Mouse (Mus musculus) fibroblast of lung, adult 2 months (primary cell): ENCODE measurements around the gene Nt5c3.
A peak's percentile ranks its signal among the peaks of the same experiment; 100 is the strongest.

Experiments used
- DNase-seq: peaks from one replicate; pipeline ENCODE4 v3.0.0-alpha.2; 2011; ENCODE audit warnings: low read depth

Nt5c3 gene

DNA sequence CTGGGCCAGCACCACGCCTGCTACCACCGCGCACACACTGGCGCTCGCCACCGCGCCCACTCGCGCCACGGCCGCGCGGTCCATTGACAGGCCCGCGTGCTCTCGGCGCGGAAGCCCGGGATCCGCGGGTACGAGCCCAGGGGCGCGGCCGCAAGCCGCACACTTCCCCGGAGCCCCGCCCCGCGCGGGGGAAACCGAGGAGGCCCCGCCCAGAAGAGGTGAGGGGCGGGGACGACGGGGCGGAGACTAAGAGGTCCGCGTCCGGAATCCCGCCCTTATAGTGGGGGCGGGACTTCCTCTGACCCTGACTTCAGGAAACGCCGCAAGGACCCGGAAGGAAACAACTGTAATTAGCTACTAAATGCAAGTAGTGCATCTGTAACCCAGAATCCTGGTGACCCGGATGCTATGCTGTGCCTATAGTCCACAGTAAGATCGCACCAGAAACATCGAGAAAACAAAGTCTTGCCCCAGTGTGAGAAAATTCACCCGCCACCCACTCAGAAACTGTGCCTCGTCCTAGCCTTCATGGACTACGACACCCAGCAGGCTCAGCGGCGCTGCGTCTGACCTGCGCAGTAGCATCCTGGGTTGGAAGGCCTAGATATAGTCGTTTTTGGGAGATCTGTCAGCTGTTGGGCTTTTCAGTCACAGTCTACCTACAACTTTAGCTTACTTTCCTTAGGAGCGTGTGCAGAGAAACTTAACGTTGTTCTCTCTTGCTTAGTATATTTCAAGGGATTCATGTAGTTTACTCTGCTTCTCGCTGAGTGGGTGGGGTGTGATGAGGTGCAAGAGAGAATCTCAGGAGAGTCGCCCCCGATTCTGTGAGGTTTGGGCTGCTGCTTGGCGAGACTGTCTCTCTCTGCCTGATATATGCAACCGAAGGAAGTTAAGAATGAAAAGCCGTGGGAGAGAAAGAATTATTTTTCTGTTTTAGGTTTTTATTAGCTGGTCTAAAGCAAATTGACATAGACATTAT, at the start of gene Nt5c3, which contains the start of gene Vmn1r4:
Nt5c3 (minus strand) TSS at position 207 of the 982 bp plus-strand sequence.
Vmn1r4 (plus strand) TSS at position 290 of the 982 bp plus-strand sequence.
- DNase-seq = peak; percentile 92

DNA sequence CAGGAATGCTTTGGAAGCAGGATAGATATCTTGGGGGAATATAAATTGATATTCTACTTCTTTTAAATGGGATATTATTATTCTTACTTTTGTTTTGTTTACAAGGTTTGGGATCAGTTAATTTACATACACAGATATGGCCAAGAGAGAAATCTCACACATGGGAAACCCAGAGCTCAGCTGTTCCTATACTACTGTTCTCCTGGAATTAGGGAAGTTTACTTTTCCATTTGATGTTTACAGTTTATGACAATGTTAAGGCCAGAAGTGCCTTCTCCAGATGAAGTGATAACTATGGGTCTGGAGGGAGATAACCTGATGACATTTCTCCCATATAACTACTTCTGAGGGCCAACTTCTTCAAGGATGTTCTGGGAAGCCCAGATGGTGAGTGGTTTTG, 46.2 kb upstream of the Nt5c3 start, which contains the start of gene Vmn1r5:
Vmn1r5 (plus strand) TSS at position 301 of the 400 bp plus-strand sequence.
- no peak for DNase-seq

DNA sequence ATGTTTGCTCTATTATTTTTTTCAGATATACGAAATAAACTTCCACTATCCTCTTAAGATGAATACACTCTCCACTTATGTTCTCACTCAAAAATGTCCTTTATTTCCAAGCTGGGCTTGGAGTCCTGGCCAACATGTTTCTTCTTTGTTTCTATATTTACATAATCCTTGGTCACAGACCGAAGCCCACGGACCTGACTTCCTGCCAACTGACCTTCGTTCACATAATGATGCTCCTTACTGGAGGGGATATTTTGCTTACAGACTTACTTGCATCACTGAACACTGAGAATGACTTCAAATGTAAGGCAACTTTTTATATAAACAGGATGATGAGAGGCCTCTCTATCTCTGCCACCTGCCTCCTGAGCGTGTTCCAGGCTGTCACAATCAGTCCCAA, 32.7 kb upstream of the Nt5c3 start:
- DNase-seq = no peak

DNA sequence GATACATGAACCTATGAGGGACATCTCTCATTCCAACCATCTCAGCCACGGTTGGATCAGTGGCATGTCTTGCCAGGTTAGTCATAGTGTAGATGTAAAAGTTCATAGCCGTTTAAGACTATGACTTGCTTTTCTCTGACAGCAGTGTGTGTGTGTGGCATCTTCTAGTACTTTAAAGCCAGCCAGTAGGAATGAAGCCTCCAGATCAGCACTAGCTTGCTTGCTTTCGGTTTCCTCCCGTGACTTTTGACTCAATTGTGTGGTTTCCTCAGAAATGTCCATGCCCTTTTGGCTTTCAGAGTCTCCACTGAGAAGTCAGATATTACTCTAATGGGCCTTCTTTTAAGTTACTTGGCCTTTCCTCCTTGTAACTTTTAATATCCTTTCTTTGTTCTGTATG, 10.6 kb upstream of the Nt5c3 start:
- no peak for DNase-seq

DNA sequence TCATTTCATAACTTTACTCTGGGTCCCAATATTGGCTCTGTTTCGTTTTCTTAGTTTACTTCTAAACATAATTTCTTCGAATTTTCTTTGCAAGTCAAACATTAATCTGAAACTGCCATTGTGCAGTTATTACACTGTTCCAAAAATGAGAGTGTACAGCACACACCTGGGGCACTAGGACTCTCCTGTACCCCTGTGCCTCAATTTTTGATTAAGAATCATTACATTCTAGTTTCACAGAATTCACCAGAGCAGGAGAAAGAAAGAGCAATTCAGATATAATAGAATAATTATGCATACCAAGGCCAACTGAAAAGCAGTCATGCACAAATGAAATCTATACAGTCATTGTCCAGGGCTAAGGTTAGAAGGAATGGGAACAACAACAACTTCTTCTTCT, 8.7 kb upstream of the Nt5c3 start:
- DNase-seq = no peak

DNA sequence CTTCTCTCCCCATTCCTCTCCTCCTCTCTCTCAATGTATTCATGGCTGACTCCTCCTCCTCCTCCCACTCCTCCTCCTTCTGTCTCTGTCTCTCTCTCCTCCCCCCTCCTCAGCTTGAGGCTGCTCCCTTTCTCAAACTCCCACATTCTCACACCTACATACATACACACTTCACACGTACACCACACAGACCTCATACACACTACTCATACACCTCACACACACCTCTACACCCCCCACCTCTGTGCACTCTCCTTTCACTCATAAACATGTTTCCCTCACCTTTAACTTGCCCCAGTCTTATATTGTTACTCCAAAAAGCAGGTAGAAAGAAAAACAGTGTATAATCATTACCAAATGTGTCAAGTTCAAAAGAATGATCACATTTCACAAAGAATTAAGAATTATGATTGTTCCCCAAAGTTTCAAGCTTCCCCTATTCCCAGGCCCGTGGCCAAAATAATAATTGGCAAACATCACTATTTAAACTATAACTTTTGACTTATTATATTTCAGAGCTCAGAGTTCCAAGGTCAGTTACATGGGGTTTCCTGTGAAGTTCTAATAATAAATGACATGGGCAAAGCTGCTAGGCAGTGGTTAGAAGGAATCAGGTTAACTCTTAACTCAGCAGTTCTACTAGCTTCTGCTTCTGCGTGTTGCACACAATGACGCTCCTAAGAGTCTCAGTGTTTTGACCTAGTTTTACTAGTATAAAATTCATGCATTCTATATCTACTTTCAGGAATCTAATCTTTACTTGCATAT, 8.1 kb upstream of the Nt5c3 start:
- no peak for DNase-seq

DNA sequence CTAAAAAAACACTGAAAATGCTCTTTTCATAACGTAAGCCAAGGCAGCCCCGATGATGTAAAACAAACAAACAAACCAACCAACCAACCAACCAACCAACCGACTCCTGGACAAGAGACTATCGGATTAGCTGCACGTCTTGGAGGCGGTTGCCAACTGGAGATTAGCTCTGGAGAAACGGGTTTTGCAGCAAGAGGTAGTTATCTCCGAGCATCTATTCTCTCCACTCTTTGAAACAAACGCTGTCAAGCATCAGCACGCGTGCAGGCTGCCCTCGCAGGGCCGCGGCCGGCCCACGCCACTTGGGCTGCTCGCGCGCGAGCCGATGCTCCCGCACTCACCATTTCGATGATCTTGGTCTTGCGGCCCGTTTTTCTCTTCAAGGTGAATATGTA, 404 bp downstream of the Nt5c3 start:
- DNase-seq = no peak

DNA sequence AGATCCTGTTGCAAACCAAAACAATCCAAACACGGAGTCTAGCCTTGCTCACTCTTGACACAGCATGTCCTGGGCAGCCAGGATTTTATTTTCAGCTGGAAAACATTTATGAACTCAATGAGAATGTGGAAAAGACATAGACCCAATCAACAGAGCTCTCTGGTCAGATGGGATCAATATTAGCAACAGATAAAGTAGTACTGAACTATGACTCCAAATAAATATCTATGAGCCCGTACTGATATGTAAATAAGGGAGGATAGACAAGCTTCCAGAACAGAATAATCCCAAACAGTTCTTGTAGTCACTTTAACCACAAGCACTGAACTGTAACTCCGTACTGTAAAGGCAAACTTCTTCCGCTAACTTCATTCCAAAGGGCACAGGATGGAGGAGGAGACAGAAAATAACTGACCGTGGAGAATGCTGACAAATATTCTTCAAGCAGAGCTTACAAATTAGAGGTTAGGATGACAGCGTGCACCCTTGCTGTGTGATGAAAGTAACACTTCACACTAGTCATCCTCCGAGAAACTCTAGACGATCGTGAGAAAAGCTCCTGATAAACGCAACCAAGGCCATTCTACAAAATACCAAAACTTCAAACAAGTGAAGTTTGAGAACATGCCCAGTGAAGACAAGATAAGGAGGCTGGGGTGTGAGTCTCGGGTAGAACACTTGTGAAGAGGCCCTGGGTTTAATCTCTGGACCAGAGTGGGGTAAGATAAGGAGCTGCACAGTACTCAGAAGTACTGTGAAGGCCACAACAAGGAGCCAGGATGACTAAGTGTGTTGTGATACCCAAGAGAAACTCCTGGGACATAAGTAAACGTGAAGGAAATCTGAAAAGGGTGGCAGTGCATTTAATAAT, 3.3 kb downstream of the Nt5c3 start:
- DNase-seq = no peak

DNA sequence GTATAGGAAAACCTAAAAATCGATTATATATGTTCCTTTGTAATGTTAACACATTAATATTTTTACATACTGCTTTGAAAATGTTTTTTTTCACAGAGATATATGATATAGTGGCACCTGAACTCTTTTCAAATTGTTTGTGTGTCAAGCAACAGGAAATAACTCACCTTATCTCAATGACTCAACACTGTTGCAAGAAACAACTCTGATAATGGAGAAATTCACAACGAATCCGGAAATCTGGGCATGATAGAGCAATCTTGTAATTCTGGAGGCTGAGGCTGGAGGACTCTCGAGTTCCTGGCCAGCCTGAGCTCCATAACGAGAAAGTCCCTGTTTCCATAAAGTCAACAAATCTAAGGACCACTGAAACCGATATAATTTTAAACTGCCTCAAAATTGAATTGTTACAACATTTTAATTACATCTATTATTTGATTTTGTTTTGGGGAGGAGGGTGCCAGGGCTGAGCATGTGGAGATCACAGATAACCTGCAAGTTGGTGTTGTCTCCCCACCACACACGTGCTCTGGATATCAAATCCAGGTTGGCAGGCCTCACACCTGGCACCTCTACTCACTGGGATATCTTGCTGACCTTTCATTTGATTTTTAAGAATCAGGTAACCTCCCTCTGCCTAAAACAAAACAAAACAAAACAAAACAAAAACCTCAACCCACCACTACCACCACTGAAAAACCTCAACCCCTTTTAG, 4.2 kb downstream of the Nt5c3 start:
- DNase-seq = no peak

DNA sequence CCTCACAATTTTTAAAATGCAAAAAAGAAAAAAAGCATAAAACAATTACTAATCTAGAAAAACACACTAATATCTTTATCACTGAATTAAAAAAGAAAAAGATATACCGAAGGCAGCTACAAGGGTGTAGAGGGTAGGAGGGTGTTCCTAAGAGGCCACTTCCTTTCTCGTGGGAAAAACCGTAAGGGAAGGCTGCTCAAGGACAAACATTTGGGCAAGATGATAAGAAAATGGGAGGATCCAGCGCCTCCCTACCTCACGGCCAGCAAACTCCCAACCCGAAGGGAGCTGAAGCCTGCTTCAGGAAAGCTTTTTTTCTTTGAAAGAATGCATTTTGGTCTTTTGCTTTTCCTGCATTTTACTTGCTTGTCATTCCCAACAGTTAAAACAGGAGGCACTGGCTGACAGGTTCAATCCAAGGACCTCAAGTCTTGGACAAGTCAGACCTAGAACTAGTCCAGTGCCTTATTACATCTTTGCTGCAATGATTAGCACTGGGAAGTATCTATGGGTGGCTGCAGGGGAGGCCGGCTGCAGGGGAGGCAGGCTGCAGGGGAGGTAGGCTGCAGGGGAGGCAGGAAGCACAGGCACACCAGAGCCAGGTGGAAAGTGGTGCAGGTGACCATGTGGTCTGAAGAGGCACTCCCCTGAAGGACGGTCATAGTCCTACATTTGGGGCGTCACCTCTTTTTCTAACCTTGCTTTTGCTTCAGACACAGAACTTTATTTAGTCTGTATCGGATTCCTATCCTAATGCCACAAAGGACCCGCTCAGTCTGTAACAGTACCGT, 6.0 kb downstream of the Nt5c3 start:
- no peak for DNase-seq

DNA sequence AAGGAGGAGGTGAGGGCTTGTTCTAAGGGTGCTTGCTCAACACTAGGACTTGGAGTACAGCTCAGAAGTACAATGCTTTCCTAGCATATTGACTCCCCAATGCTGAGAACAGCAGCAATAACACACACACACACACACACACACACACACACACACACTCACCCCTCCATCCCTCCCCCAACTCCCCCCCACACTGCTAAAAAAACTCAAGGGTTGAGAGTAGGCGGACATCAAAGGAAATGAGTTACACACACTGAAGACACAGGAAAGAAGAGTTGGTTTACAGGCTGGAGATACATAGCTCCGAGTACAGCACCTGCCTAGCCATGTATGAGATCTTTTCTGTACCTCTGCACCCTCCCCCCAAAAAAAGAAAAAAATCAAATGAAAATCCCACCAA, 7.5 kb downstream of the Nt5c3 start:
- DNase-seq = no peak

DNA sequence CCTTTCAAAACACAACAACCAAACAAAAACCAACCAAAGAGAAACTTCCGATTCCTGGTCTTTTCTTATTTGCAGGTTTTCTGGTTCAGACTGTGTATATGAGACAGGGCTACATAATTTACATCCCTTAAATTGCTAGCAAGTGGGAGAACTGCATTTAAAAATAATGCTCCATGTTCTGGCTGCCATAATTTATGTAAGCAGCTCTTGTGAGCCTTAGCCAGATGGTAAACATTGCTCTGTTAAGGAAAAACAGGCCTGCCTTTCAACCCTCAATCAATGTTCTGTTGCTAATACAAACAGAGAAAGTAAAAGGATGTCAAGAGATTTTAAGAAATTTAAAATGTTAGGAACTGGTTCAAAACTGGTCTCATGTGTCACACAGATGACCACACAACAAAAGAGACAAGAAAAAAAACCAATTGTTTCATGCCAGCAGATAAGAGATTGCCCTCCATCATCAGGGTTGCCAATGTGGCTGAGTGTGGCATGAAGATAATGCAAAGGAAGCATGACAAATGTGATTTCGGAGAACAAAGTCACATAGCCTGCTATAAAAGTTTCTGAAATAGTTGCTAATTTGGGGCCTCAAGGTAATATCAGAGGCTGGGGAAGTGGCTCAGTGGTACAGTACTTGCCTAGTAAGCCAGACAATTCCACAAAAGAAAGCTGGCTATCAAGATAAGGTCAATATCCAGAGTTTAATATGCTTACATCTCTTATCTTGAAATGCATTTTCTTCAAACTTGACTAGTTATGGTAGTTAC, 10.5 kb downstream of the Nt5c3 start:
- DNase-seq = no peak

DNA sequence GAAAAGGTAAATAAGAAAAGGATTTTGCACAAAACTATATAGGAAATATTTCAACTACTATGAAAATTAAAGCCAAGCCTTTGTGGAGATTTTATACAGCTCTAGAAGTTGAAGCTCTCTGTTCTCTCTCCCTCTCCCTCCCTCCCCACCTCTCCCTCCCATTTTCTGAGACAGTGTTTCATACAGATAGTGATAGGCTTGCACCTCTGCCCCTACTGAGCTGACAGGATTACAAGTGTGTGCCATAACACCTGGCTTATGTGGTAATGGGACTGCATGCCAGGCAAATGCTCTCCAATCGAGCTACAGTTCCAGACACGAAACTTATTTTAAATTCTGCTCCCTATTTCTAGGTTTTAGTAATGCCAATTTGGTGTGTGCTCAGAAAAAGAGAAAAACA, 12.8 kb downstream of the Nt5c3 start:
- no peak for DNase-seq

DNA sequence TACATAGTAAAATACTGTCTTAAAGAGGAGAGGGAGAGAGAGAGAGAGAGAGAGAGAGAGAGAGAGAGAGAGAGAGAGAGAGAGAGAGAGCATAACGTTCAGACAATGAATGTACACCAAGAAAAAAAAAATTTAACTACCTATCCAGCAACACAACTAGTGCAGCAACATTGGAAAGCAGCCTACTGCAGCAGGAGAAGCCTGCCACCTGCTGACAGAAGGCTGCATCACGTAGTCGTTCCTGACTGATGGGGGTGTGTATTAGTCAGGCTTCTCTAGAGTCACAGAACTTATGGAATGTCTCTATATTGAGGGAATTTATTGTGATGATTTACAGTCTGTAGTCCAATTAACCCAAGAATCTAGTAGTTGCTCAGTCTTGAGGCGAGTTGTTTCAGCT, 14.8 kb downstream of the Nt5c3 start:
- DNase-seq = peak; percentile 40

DNA sequence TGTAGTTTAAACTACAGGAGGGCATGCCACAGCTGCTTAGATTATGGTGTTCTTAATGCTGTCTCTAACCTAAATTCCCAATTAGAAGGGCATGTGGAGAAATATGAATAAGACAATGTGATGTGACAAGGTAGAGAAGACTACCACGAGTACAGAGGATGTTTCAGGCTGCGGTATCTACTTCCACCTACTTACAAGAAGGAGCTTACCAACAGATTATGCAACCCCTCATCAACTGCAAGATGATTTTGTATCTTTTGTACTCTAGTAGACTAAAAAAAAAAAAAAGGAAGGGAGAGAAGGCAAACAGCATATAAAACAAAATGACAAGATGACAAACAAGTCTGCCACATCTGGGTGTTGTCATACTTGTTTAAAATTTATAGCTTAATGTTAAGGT, 15.3 kb downstream of the Nt5c3 start:
- DNase-seq = no peak

DNA sequence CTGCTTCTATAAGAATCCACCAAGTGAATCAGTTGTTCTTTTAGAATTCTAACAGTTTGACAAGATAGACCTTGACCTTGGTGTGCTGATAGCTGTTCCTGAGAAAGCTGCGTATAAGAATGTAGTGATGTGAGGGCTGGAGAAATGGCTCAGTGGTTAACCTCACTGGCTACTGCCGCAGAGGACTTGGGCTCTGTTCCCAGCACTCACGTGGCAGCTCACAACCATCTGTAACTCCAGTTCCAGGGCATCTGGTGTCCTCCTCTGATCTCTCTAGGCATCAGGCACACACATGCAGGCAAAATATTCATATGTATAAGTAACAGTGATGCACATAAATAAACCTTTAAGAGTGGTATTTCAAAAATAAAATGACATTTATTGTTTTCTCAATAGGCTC, 15.8 kb downstream of the Nt5c3 start:
- no peak for DNase-seq

DNA sequence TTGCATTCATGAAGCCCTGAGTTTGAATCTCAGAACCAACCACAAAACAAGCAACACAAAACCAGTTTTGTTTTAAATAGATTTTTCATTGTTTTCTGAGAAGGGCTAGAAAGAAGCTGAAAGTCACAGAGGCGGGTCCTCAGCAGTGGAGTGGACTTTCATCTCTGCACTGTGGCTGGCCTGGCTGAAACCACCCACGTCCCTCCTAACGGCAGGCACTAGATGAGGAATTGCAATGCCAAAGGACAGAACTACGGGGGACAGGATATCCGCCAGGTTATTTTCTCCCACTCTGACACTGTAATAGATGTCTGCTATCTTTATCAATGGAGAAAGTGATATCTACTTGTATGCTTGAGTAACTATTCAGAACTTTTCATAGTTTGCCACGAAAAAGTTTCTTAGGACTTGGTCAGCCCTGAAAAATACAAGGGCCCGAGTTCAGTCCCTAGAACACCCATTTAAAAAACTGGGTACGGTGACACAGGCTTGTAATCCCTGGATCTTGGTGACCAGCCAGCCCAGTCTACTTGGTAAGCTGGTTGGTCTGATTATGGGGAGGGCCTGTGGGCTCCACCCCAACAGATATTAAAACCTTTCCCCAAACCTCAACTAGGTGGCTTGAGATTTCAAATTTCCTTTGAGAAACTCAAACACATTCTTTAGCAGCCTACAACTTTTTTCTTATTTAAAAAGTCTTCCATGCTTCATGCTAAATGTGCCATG, 17.4 kb downstream of the Nt5c3 start:
- no peak for DNase-seq

DNA sequence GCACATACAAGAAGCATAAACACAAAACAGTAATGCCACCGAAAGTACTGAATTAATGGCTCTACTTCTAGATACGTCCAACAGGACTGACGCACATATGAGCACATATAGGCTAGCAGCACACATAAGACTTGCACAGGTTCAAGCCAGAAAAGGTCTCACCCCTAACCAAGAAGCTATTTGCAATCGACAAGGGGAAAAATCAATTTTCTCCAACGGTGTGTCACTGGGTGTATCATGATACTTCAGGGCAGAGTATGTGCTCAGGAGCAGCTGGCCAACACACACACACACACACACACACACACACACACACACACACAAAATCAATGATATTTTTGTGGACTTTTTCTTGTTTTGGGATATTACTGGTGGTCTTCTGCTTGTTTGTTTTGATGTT, 18.2 kb downstream of the Nt5c3 start:
- no peak for DNase-seq

DNA sequence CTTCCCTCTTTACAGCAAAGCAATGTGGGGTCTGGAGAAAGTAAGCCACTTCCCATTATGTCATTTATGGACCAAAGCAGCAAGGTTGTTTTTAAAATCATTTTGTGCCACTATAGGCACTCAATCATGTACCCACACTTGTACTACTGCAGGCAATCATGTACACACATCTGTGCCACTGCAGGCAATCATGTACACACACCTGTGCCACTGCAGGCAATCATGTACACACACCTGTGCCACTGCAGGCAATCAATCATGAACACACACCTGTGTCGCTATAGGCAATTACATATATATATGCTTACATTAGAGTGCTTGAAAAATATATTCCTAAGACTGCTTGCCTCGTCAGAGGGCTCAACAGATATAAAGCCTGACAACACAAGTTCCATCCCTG, 18.8 kb downstream of the Nt5c3 start:
- DNase-seq = no peak
